Comparison of ENCODE assay signal across 14 mouse cellular contexts in genomic region chrX:161426625-161427024, GRCm38 (mm10).
"Had no signal": no experiment of that assay in that cellular context is flagged by ENCODE, and none has a peak within 500 bp of the region (broad histone marks: within the 10 kb centered on the region; RNA-seq: fewer than 3 reads in every experiment).

No protein-coding gene starts in this region.

- ATAC-seq: lung, postnatal 0 days had no signal

- H3K27me3 ChIP-seq: liver, embryonic 15.5 days; neural tube, embryonic 15.5 days had no signal

- H3K4me3 ChIP-seq: limb, embryonic 13.5 days; liver, embryonic 15.5 days; midbrain, embryonic 10.5 days; myocyte; neural tube, embryonic 15.5 days had no signal

- H3K36me3 ChIP-seq: limb, embryonic 13.5 days; liver, embryonic 15.5 days; midbrain, embryonic 10.5 days; neural tube, embryonic 15.5 days had no signal

- H3K4me2 ChIP-seq: limb, embryonic 13.5 days; liver, embryonic 15.5 days; neural tube, embryonic 15.5 days had no signal

- H3K9ac ChIP-seq: limb, embryonic 13.5 days; liver, embryonic 15.5 days; neural tube, embryonic 15.5 days had no signal

- H3K4me1 ChIP-seq: limb, embryonic 13.5 days; liver, embryonic 15.5 days; midbrain, embryonic 10.5 days; neural tube, embryonic 15.5 days had no signal

- H3K9me3 ChIP-seq: limb, embryonic 13.5 days; liver, embryonic 15.5 days; midbrain, embryonic 10.5 days; neural tube, embryonic 15.5 days had no signal

- H3K27ac ChIP-seq: kidney, postnatal 0 days; limb, embryonic 13.5 days; liver, embryonic 15.5 days; midbrain, embryonic 10.5 days; neural tube, embryonic 15.5 days had no signal

- DNase-seq: left cerebral cortex, postnatal 4 days; lung, adult 2 months; lung, postnatal 4 days; midbrain, embryonic 14.5 days; right cerebral cortex, adult 18-20 months; right cerebral cortex, postnatal 25 days; thymus, postnatal 36 days had no signal
